Mouse (Mus musculus) heart, postnatal 0 days (tissue): Measurements from ENCODE around the gene Gm28042. TPM values are rescaled to one million over a fixed set of nuclear protein-coding genes. Genes with fewer than 3 reads are reported as not detected.
A peak's percentile ranks its signal among the peaks of the same experiment; 100 is the strongest.

Source experiments
- ATAC-seq: fragments of 200-750 bp; cut with Nextera tagmentation; 2 replicates; pipeline ENCODE4 v1.8.0; 2017; ENCODE audit warnings: low read depth, moderate number of reproducible peaks, moderate library complexity; ENCODE audit not compliant: insufficient read depth
- DNase-seq: peaks from one replicate; pipeline ENCODE4 v3.0.0-alpha.2; 2016; ENCODE audit warnings: low spot score
- H3K27ac ChIP-seq: fragments of 300-500 bp; sonication (generic); 2 replicates; pipeline ENCODE4 v1.5.1; 2014; ENCODE audit warnings: low read depth, mild to moderate bottlenecking
- H3K27me3 ChIP-seq: fragments of 300-500 bp; sonication (generic); 2 replicates; pipeline ENCODE4 v1.6.1; 2014; ENCODE audit warnings: low read length, mixed read lengths; ENCODE audit not compliant: control insufficient read depth, insufficient read depth
- H3K36me3 ChIP-seq: fragments of 300-500 bp; sonication (generic); replicated peaks from 2 replicates; pipeline ENCODE4 v1.6.1; 2014; ENCODE audit warnings: low read length, mixed read lengths; ENCODE audit not compliant: control insufficient read depth, insufficient read depth
- H3K4me1 ChIP-seq: fragments of 300-500 bp; sonication (generic); 2 replicates; pipeline ENCODE4 v1.6.1; 2014; ENCODE audit warnings: antibody characterized with exemption; ENCODE audit not compliant: control insufficient read depth, insufficient read depth
- H3K4me2 ChIP-seq: fragments of 300-500 bp; sonication (generic); 2 replicates; pipeline ENCODE4 v1.6.1; 2014; ENCODE audit warnings: low read depth, mild to moderate bottlenecking, low read length, moderate library complexity
- H3K4me3 ChIP-seq: fragments of 300-500 bp; sonication (generic); 2 replicates; pipeline ENCODE4 v1.5.1; 2014; ENCODE audit warnings: low read depth, low read length
- H3K9ac ChIP-seq: fragments of 300-500 bp; sonication (generic); replicated peaks from 2 replicates; pipeline ENCODE4 v1.6.1; 2014; ENCODE audit warnings: low read depth, low read length, mixed read lengths
- H3K9me3 ChIP-seq: fragments of 300-500 bp; sonication (generic); replicated peaks from 2 replicates; pipeline ENCODE4 v1.6.1; 2016; ENCODE audit warnings: low read length; ENCODE audit not compliant: control insufficient read depth
- CTCF ChIP-seq: IDR thresholded peaks from 2 replicates; pipeline ENCODE4 v1.5.1; 2016; ENCODE audit warnings: antibody characterized with exemption, control low read depth, low read depth
- EP300 ChIP-seq: IDR thresholded peaks from 2 replicates; pipeline ENCODE4 v1.6.1; 2016; ENCODE audit warnings: antibody characterized with exemption, low read depth
- WGBS: fragments of 180-500 bp; shearing (Covaris S2); extraction: QIAGEN DNeasy Blood & Tissue Kit; methylation state at CpG from one replicate; pipeline ENCODE4 v1.1.7; 2014; 5-methylcytosine and 5-hydroxymethylcytosine counted together
- polyA plus RNA-seq: library from polyadenylated mRNA; unstranded; fragments of >200 nt; fragmentation: Nextera tagmentation; extraction: Ambion mirVana; gene quantifications from 2 replicates; pipeline ENCODE4 v1.2.1, GENCODE M21; 2015
- total RNA-seq: library from RNA; depleted of rRNA; stranded (reverse); fragments of >200 nt; gene quantifications from 2 replicates; pipeline ENCODE4 v1.2.3, GENCODE M21; 2014; ENCODE audit warnings: low replicate concordance

Gene Gm28042
- total and polyA plus RNA-seq, 2 experiments from 2014 or later: 1.4 to 18.7 TPM

- Histone ChIP-seq H3K9me3 (no peaks in the 10 kb centered on the region), H3K4me2 (no peak overlapping the region), H3K27ac (no peak overlapping the region), H3K9ac (no peak overlapping the region), H3K27me3 (no peaks in the 10 kb centered on the region), H3K36me3 (peaks cover 6% of the 10 kb centered on the region; the same call in 1 of the 2 replicates), H3K4me3 (no peak overlapping the region), H3K4me1 (peaks cover 10% of the 10 kb centered on the region)
- TF ChIP-seq CTCF (no peak), EP300 (no peak)
- no peak for ATAC-seq
- WGBS: 80% methylated on average over 2 of the region's 2 CpGs
- DNase-seq: no peak
Measured at GRCm38 (mm10) chr2:120003970-120004369, 23.3 kb upstream of the Gm28042 start.

GRCm38 (mm10) chr2:120006696-120007095 lies 20.6 kb upstream of the Gm28042 start:
- Histone ChIP-seq H3K4me1 (no peaks in the 10 kb centered on the region), H3K27me3 (no peaks in the 10 kb centered on the region), H3K4me3 (no peak overlapping the region), H3K27ac (no peak overlapping the region), H3K9ac (no peak overlapping the region), H3K36me3 (no peaks in the 10 kb centered on the region), H3K4me2 (no peak overlapping the region), H3K9me3 (no peaks in the 10 kb centered on the region)
- TF ChIP-seq EP300: no peak
- TF ChIP-seq CTCF: no peak
- DNase-seq (no peak), ATAC-seq (no peak)
- WGBS: 92% methylated on average over 7 of the region's 7 CpGs

GRCm38 (mm10) chr2:120007680-120008210 lies 19.5 kb upstream of the Gm28042 start:
- Histone ChIP-seq H3K4me2 (no peak overlapping the region), H3K9me3 (no peaks in the 10 kb centered on the region), H3K4me1 (no peaks in the 10 kb centered on the region), H3K27ac (no peak overlapping the region), H3K36me3 (no peaks in the 10 kb centered on the region), H3K27me3 (no peaks in the 10 kb centered on the region), H3K9ac (no peak overlapping the region), H3K4me3 (no peak overlapping the region)
- 74% methylated on average over 4 of the region's 4 CpGs for WGBS
- no peak for ATAC-seq
- no peak for DNase-seq
- TF ChIP-seq CTCF: no peak
- TF ChIP-seq EP300: no peak

- DNase-seq (peak; percentile 46), ATAC-seq (no peak)
- no peak overlapping the region for H3K4me3 ChIP-seq
- no peak overlapping the region for H3K27ac ChIP-seq
- H3K4me1 ChIP-seq: no peaks in the 10 kb centered on the region
- no peak overlapping the region for H3K9ac ChIP-seq
- H3K9me3 ChIP-seq: no peaks in the 10 kb centered on the region
- H3K4me2 ChIP-seq: no peak overlapping the region
- no peak for TF ChIP-seq EP300
- no peak for TF ChIP-seq CTCF
- 47% methylated on average over 4 of the region's 4 CpGs for WGBS
- H3K27me3 ChIP-seq: no peaks in the 10 kb centered on the region
- peaks cover 7% of the 10 kb centered on the region; the same call in 1 of the 2 replicates for H3K36me3 ChIP-seq
Measured at GRCm38 (mm10) chr2:120008672-120009071, 18.6 kb upstream of the Gm28042 start.

GRCm38 (mm10) chr2:120011462-120012200 lies 15.7 kb upstream of the Gm28042 start:
- peak; percentile 75 for ATAC-seq
- no peak for TF ChIP-seq EP300
- TF ChIP-seq CTCF: peak; percentile 79
- no peaks in the 10 kb centered on the region for H3K4me1 ChIP-seq
- peak; percentile 70 for DNase-seq
- 68% methylated on average over 8 of the region's 8 CpGs for WGBS
- H3K27me3 ChIP-seq: no peaks in the 10 kb centered on the region
- no peak overlapping the region for H3K9ac ChIP-seq
- no peaks in the 10 kb centered on the region for H3K9me3 ChIP-seq
- H3K27ac ChIP-seq: no peak overlapping the region
- H3K4me3 ChIP-seq: no peak overlapping the region
- peaks cover 22% of the 10 kb centered on the region for H3K36me3 ChIP-seq
- no peak overlapping the region for H3K4me2 ChIP-seq

- Histone ChIP-seq H3K9me3 (no peaks in the 10 kb centered on the region), H3K9ac (no peak overlapping the region), H3K4me2 (no peak overlapping the region), H3K4me1 (no peaks in the 10 kb centered on the region), H3K4me3 (no peak overlapping the region), H3K27me3 (no peaks in the 10 kb centered on the region), H3K27ac (no peak overlapping the region), H3K36me3 (peaks cover 35% of the 10 kb centered on the region)
- ATAC-seq: no peak
- WGBS: 51% methylated on average over 13 of the region's 13 CpGs
- TF ChIP-seq EP300: no peak
- TF ChIP-seq CTCF: no peak
- no peak for DNase-seq
Measured at GRCm38 (mm10) chr2:120012924-120013323, 14.4 kb upstream of the Gm28042 start.
